Mouse (Mus musculus) liver, embryonic 14.5 days (tissue): ENCODE data around the gene Krt79. TPM values are rescaled to one million over a fixed set of nuclear protein-coding genes. Genes with fewer than 3 reads are reported as not detected.

ENCODE experiments used
- ATAC-seq: fragments of 200-750 bp; cut with Nextera tagmentation; 2 replicates; pipeline ENCODE4 v1.8.0; 2017; ENCODE audit warnings: moderate number of reproducible peaks, mild to moderate bottlenecking, moderate library complexity; ENCODE audit not compliant: insufficient read depth
- DNase-seq, 3 experiments: peaks; one replicate each; pipeline ENCODE4 v3.0.0-alpha.2; 2012 to 2013; ENCODE audit warnings: low read depth in 3 of 3, low spot score in 3 of 3
- H3K27ac ChIP-seq: fragments of 300-500 bp; sonication (generic); 2 replicates; pipeline ENCODE4 v1.5.1; 2014; ENCODE audit warnings: moderate library complexity, mild to moderate bottlenecking, control low read depth, inconsistent platforms
- H3K27me3 ChIP-seq: fragments of 300-500 bp; sonication (generic); 2 replicates; pipeline ENCODE4 v1.6.1; 2014; ENCODE audit warnings: mild to moderate bottlenecking, low read length, moderate library complexity; ENCODE audit not compliant: control insufficient read depth, insufficient read depth
- H3K36me3 ChIP-seq: fragments of 300-500 bp; sonication (generic); replicated peaks from 2 replicates; pipeline ENCODE4 v1.6.1; 2014; ENCODE audit warnings: low read depth; ENCODE audit not compliant: control insufficient read depth, insufficient read depth
- H3K4me1 ChIP-seq, 2 experiments: fragments of 200-500 bp in 1 of 2; fragments of 300-500 bp in 1 of 2; sonication (generic) in 1 of 2; replicated peaks; 2 replicates each; pipeline ENCODE4 v1.6.1; 2012 to 2014; ENCODE audit warnings: antibody characterized with exemption in 1 of 2, inconsistent platforms in 1 of 2, low read length in 1 of 2; ENCODE audit not compliant: control insufficient read depth in 2 of 2, insufficient read depth in 2 of 2
- H3K4me2 ChIP-seq: fragments of 300-500 bp; sonication (generic); 2 replicates; pipeline ENCODE4 v1.6.1; 2014; ENCODE audit warnings: low read depth, mild to moderate bottlenecking, control low read depth, moderate library complexity
- H3K4me3 ChIP-seq, 2 experiments: fragments of 200-500 bp in 1 of 2; fragments of 300-500 bp in 1 of 2; sonication (generic) in 1 of 2; 2 replicates each; pipeline ENCODE4 v1.5.1; 2012 to 2014; ENCODE audit warnings: low read depth in 2 of 2, low read length in 2 of 2, mild to moderate bottlenecking in 2 of 2, control low read depth in 1 of 2, inconsistent platforms in 1 of 2, moderate library complexity in 1 of 2; ENCODE audit not compliant: insufficient read depth in 1 of 2
- H3K9ac ChIP-seq: fragments of 300-500 bp; sonication (generic); replicated peaks from 2 replicates; pipeline ENCODE4 v1.6.1; 2014; ENCODE audit warnings: mild to moderate bottlenecking, control low read depth, moderate library complexity
- H3K9me3 ChIP-seq: fragments of 300-500 bp; sonication (generic); 2 replicates; pipeline ENCODE4 v1.6.1; 2016; ENCODE audit warnings: low read length, mixed read lengths; ENCODE audit not compliant: control insufficient read depth
- CTCF ChIP-seq: IDR thresholded peaks from 2 replicates; pipeline ENCODE4 v1.5.1; 2016; ENCODE audit warnings: antibody characterized with exemption, low read depth, control low read depth
- EP300 ChIP-seq: IDR thresholded peaks from 2 replicates; pipeline ENCODE4 v1.6.1; 2016; ENCODE audit warnings: antibody characterized with exemption, low read depth
- WGBS: fragments of 180-500 bp; shearing (Covaris S2); extraction: QIAGEN DNeasy Blood & Tissue Kit; methylation state at CpG from one replicate; pipeline ENCODE4 v1.1.7; 2014; ENCODE audit not compliant: insufficient replicate concordance; 5-methylcytosine and 5-hydroxymethylcytosine counted together
- polyA plus RNA-seq, 2 experiments: library from polyadenylated mRNA; depleted of rRNA in 1 of 2; stranded (reverse) in 1 of 2; unstranded in 1 of 2; fragments of >200 nt; fragmentation: Nextera tagmentation in 1 of 2; extraction: Ambion mirVana in 1 of 2; gene quantifications; 2 replicates each; pipeline versions ENCODE4 v1.2.1 to v1.2.3; 2012 to 2014

Gene Krt79
- polyA plus RNA-seq, 2 experiments: not detected

GRCm38 (mm10) chr15:101933024-101933423, 7.1 kb downstream of the Krt79 start:
- peaks cover 14% of the 10 kb centered on the region for H3K27me3 ChIP-seq
- no peak overlapping the region for H3K27ac ChIP-seq
- no peak overlapping the region for H3K4me3 ChIP-seq
- 51% methylated on average over 6 of the region's 6 CpGs for WGBS
- H3K4me1 ChIP-seq: 0 out of 4 replicates have a peak, but pooled peaks cover 0 to 9% of the 10 kb centered on the region in 2 experiments
- H3K36me3 ChIP-seq: no peaks in the 10 kb centered on the region
- no peak overlapping the region for H3K9ac ChIP-seq
- DNase-seq (no peak), ATAC-seq (no peak)
- no peaks in the 10 kb centered on the region for H3K9me3 ChIP-seq
- no peak overlapping the region for H3K4me2 ChIP-seq
- TF ChIP-seq CTCF (no peak), EP300 (no peak)

DNA sequence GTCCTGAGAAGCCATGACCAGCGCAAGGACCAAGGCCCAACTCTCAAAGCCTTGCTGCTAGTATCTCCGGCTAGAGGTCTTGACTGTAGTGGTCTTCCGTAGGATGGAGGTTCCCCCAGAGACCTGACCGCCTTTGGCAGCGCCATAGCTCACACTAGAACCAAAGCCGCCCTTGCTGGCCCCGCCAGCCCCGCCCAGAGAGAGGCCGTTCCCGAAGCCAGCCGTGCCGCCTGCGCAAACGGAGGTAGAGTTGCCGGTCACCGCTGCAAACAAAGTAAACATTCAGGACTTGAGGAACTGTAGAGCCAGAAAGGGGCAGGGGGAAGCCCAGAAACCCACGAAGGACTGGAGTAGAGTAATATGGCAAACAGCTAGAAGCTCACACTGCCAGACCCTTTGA, 10.5 kb downstream of the Krt79 start:
- ATAC-seq: no peak
- H3K27me3 ChIP-seq: peaks cover 14% of the 10 kb centered on the region
- DNase-seq: no peak

GRCm38 (mm10) chr15:101929087-101929486, 11.0 kb downstream of the Krt79 start:
- Histone ChIP-seq H3K27ac (no peak overlapping the region), H3K4me1 (peaks cover 0 to 9% of the 10 kb centered on the region in 2 experiments; a peak in 1 of 4 replicates), H3K27me3 (peaks cover 14% of the 10 kb centered on the region), H3K4me2 (no peak overlapping the region; the same call in 1 of the 2 replicates), H3K9ac (no peak overlapping the region), H3K9me3 (no peaks in the 10 kb centered on the region), H3K36me3 (no peaks in the 10 kb centered on the region), H3K4me3 (no peak overlapping the region)
- 17% methylated on average over 9 of the region's 9 CpGs for WGBS
- DNase-seq (no peak), ATAC-seq (no peak)
- TF ChIP-seq EP300: no peak
- TF ChIP-seq CTCF: no peak

More for the DNA sequence above, 10.5 kb downstream of the Krt79 start:
- Histone ChIP-seq H3K36me3 (no peaks in the 10 kb centered on the region), H3K4me2 (peak overlapping the region; percentile 32), H3K27ac (no peak overlapping the region), H3K9me3 (no peaks in the 10 kb centered on the region), H3K4me3 (peak overlapping the region in 1 of 2 experiments; percentile 31; a peak in 1 of 4 replicates), H3K4me1 (peaks cover 0 to 9% of the 10 kb centered on the region in 2 experiments; a peak in 1 of 4 replicates), H3K9ac (no peak overlapping the region)
- 4% methylated on average over 17 of the region's 17 CpGs for WGBS
- TF ChIP-seq EP300 (no peak), CTCF (no peak)

GRCm38 (mm10) chr15:101927340-101928080, 12.6 kb downstream of the Krt79 start:
- Histone ChIP-seq H3K9ac (no peak overlapping the region), H3K27me3 (peaks cover 14% of the 10 kb centered on the region), H3K4me1 (peaks cover 0 to 14% of the 10 kb centered on the region in 2 experiments; a peak in 1 of 4 replicates), H3K4me3 (no peak overlapping the region), H3K9me3 (no peaks in the 10 kb centered on the region), H3K36me3 (no peaks in the 10 kb centered on the region), H3K27ac (no peak overlapping the region), H3K4me2 (no peak overlapping the region)
- ATAC-seq (no peak), DNase-seq (no peak)
- 50% methylated on average over 12 of the region's 12 CpGs for WGBS
- no peak for TF ChIP-seq CTCF
- no peak for TF ChIP-seq EP300

DNA sequence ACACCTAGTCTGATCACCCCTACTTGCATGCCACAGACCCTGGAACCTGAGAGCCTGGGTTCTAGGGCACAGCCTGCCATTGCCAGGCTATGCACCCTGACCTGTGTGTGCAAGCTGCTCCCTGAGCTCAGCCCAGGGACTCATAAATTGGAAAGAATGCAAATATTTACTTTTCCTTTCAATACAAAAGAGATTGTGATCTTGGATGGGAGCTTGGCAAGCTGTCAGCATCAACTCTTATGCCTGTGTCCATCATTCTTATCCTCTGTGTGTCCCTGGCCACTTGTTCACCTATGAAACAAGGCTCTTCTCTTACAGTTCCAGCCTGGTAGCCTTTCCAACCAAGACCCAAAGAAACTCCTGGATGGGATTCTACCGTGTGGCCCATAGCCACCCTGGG, 15.1 kb downstream of the Krt79 start:
- no peak for TF ChIP-seq CTCF
- TF ChIP-seq EP300: no peak
- Histone ChIP-seq H3K27ac (no peak overlapping the region), H3K4me1 (peaks cover 0 to 15% of the 10 kb centered on the region in 2 experiments; a peak in 1 of 4 replicates), H3K4me2 (no peak overlapping the region), H3K9me3 (no peaks in the 10 kb centered on the region), H3K27me3 (peaks cover 7% of the 10 kb centered on the region), H3K9ac (no peak overlapping the region), H3K36me3 (no peaks in the 10 kb centered on the region), H3K4me3 (no peak overlapping the region)
- no peak for ATAC-seq
- DNase-seq: no peak
- 59% methylated on average over 1 of the region's 1 CpGs for WGBS
